Mouse (Mus musculus): ENCODE measurements around the gene Susd3. TPM values are rescaled to one million over a fixed set of nuclear protein-coding genes. Genes with fewer than 3 reads are reported as not detected.

The Susd3 gene
- polyA plus RNA-seq, 1 experiment from 2014 or later: 0.94 TPM

Other genes with a start within 250 kb of the Susd3 start
- 3.1 and 4.1 TPM in 2 replicates for gene Wnk2, start 100.7 kb downstream of the Susd3 start, polyA plus RNA-seq (2015; fragmentation: Nextera tagmentation; extraction: Ambion mirVana)
- 54.8 and 62.1 TPM in 2 replicates for gene Ninj1, start 61.2 kb downstream of the Susd3 start, polyA plus RNA-seq (2015; fragmentation: Nextera tagmentation; extraction: Ambion mirVana)
- 52.6 and 54.8 TPM in 2 replicates for gene Card19, start 32.7 kb downstream of the Susd3 start, polyA plus RNA-seq (2015; fragmentation: Nextera tagmentation; extraction: Ambion mirVana)
- gene Fgd3, start 71.6 kb upstream of the Susd3 start, polyA plus RNA-seq (2015; fragmentation: Nextera tagmentation; extraction: Ambion mirVana): 0.94 and 0.95 TPM in 2 replicates
- 19.1 and 19.5 TPM in 2 replicates for gene Bicd2, start 92.9 kb upstream of the Susd3 start, polyA plus RNA-seq (2015; fragmentation: Nextera tagmentation; extraction: Ambion mirVana)
- 19.1 and 19.7 TPM in 2 replicates for gene Ippk, start 172.5 kb upstream of the Susd3 start, polyA plus RNA-seq (2015; fragmentation: Nextera tagmentation; extraction: Ambion mirVana)
- gene Tes3-ps, start 244.6 kb upstream of the Susd3 start, polyA plus RNA-seq (2015; fragmentation: Nextera tagmentation; extraction: Ambion mirVana): 0.68 and 0.77 TPM in 2 replicates

Data from intestine, embryonic 15.5 days (tissue).